ENCODE assay signal across 17 mouse cellular contexts in the genomic region with DNA sequence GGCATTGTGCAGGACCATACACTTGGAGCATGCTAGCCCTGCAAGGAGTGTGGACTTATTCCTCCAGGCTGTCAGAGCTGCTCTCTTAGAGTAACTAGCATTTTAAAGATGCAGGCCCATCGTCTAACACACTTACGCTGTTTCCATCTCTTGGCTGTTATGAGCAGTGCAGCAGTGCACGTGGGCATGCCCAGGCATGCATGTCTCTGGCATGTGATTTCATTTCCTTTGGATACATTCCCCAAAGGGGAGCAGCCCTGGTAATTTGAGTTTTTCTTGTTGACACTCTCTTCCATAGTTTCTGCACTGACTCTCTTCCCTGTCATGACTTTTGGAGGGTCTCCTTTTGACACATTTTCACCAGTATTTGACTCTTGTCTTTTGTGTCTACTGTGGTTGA. TPM values are rescaled to one million over a fixed set of nuclear protein-coding genes. Genes with fewer than 3 reads are reported as not detected.
DNase-seq lines count a peak whose midpoint lies in the region; ATAC-seq and TF ChIP-seq lines count a peak whose summit lies in the region.
"Had no signal": no experiment of that assay in that cellular context is flagged by ENCODE, and none has a peak within 500 bp of the region (broad histone marks: within the 10 kb centered on the region; RNA-seq: fewer than 3 reads in every experiment).

No protein-coding gene starts in this region.

- 85% methylated on average over 3 of the region's 3 CpGs for WGBS in forebrain, embryonic 13.5 days
- 90% methylated on average over 3 of the region's 3 CpGs for WGBS in forebrain, embryonic 12.5 days
- 38% methylated on average over 3 of the region's 3 CpGs for WGBS in lung, embryonic 16.5 days
- 62% methylated on average over 3 of the region's 3 CpGs for WGBS in embryonic facial prominence, embryonic 14.5 days
- WGBS in stomach, postnatal 0 days, result 57% methylated on average over 3 of the region's 3 CpGs

- ATAC-seq in forebrain, embryonic 13.5 days, result peak; percentile 31; the same call in 1 of the 2 replicates
- ATAC-seq in forebrain, embryonic 12.5 days (ENCODE audit: low FRiP score), result no peak
- no peak for ATAC-seq in lung, embryonic 16.5 days (ENCODE audit: low read depth)
- peak; percentile 56 for ATAC-seq in embryonic facial prominence, embryonic 14.5 days (ENCODE audit: low read depth)
- ATAC-seq in stomach, postnatal 0 days (ENCODE audit: low FRiP score, low TSS enrichment), result no peak
- ATAC-seq: intestine, postnatal 0 days had no signal

- peaks cover 17% of the 10 kb centered on the region for H3K4me1 ChIP-seq in forebrain, embryonic 13.5 days
- H3K4me1 ChIP-seq in forebrain, embryonic 12.5 days, result peaks cover 18% of the 10 kb centered on the region
- H3K4me1 ChIP-seq in lung, embryonic 16.5 days (replicated peaks; ENCODE audit: control insufficient read depth, insufficient read depth, low read length), result peaks cover 43% of the 10 kb centered on the region
- peaks cover 14% of the 10 kb centered on the region for H3K4me1 ChIP-seq in embryonic facial prominence, embryonic 14.5 days (ENCODE audit: control insufficient read depth, insufficient read depth, low read length)
- H3K4me1 ChIP-seq in stomach, postnatal 0 days (replicated peaks; ENCODE audit: control insufficient read depth, insufficient read depth), result peaks cover 5% of the 10 kb centered on the region; the same call in 1 of the 2 replicates
- H3K4me1 ChIP-seq: neural tube, embryonic 13.5 days had no signal

- no peak overlapping the region for H3K4me2 ChIP-seq in forebrain, embryonic 13.5 days
- H3K4me2 ChIP-seq in forebrain, embryonic 12.5 days, result no peak overlapping the region
- H3K4me2 ChIP-seq in lung, embryonic 16.5 days (ENCODE audit: low read depth, low read length), result no peak overlapping the region
- H3K4me2 ChIP-seq in embryonic facial prominence, embryonic 14.5 days (ENCODE audit: low read depth, low read length), result no peak overlapping the region
- H3K4me2 ChIP-seq in stomach, postnatal 0 days (replicated peaks; ENCODE audit: low read depth), result no peak overlapping the region
- H3K4me2 ChIP-seq: embryonic facial prominence, embryonic 15.5 days; neural tube, embryonic 13.5 days had no signal

- H3K36me3 ChIP-seq in forebrain, embryonic 13.5 days (ENCODE audit: poor library complexity, severe bottlenecking), result no peaks in the 10 kb centered on the region
- H3K36me3 ChIP-seq in forebrain, embryonic 12.5 days (replicated peaks), result no peaks in the 10 kb centered on the region
- no peaks in the 10 kb centered on the region for H3K36me3 ChIP-seq in lung, embryonic 16.5 days (ENCODE audit: control insufficient read depth, insufficient read depth, low read length)
- H3K36me3 ChIP-seq in embryonic facial prominence, embryonic 14.5 days (ENCODE audit: control insufficient read depth, insufficient read depth, low read length), result no peaks in the 10 kb centered on the region
- H3K36me3 ChIP-seq in stomach, postnatal 0 days (ENCODE audit: control insufficient read depth, insufficient read depth, low read length), result no peaks in the 10 kb centered on the region
- H3K36me3 ChIP-seq: embryonic facial prominence, embryonic 15.5 days; heart, embryonic 10.5 days; neural tube, embryonic 13.5 days had no signal

- TF ChIP-seq CTCF in stomach, postnatal 0 days (IDR thresholded peaks at IDR 0.05; ENCODE audit: low read depth), result peak; percentile 18; the same call in 1 of the 2 replicates

- no peak overlapping the region for H3K9ac ChIP-seq in forebrain, embryonic 13.5 days
- no peak overlapping the region for H3K9ac ChIP-seq in forebrain, embryonic 12.5 days
- H3K9ac ChIP-seq in lung, embryonic 16.5 days (ENCODE audit: low read length), result no peak overlapping the region
- H3K9ac ChIP-seq in embryonic facial prominence, embryonic 14.5 days (ENCODE audit: low read depth, low read length), result no peak overlapping the region
- H3K9ac ChIP-seq in stomach, postnatal 0 days (ENCODE audit: low read length), result no peak overlapping the region
- H3K9ac ChIP-seq: embryonic facial prominence, embryonic 15.5 days; neural tube, embryonic 13.5 days had no signal

- no peak overlapping the region for H3K27ac ChIP-seq in forebrain, embryonic 13.5 days
- no peak overlapping the region for H3K27ac ChIP-seq in forebrain, embryonic 12.5 days
- peak overlapping the region; percentile 24; the same call in 1 of the 2 replicates for H3K27ac ChIP-seq in lung, embryonic 16.5 days (ENCODE audit: low read length)
- no peak overlapping the region for H3K27ac ChIP-seq in embryonic facial prominence, embryonic 14.5 days (replicated peaks; ENCODE audit: low read depth, low read length)
- H3K27ac ChIP-seq in stomach, postnatal 0 days (replicated peaks), result no peak overlapping the region
- H3K27ac ChIP-seq: embryonic facial prominence, embryonic 15.5 days; heart, embryonic 10.5 days; neural tube, embryonic 13.5 days had no signal

- DNase-seq in lung, postnatal 25 days (ENCODE audit: low spot score), result no peak
- DNase-seq in embryonic facial prominence, embryonic 14.5 days (ENCODE audit: low spot score), result peak; percentile 84
- no peak for DNase-seq in stomach, postnatal 0 days (ENCODE audit: low spot score)
- DNase-seq in cerebellum, postnatal 14 days, result no peak
- no peak for DNase-seq in liver
- DNase-seq: B cell, adult 2 months; cerebellum, adult 8-10 months; lung, postnatal 14 days; retina, postnatal 1 day; spleen, adult 18-20 months had no signal

- no peaks in the 10 kb centered on the region for H3K9me3 ChIP-seq in forebrain, embryonic 13.5 days (replicated peaks)
- H3K9me3 ChIP-seq in forebrain, embryonic 12.5 days, result no peaks in the 10 kb centered on the region
- H3K9me3 ChIP-seq in lung, embryonic 16.5 days (ENCODE audit: control insufficient read depth, low read length), result no peaks in the 10 kb centered on the region
- H3K9me3 ChIP-seq in embryonic facial prominence, embryonic 14.5 days (ENCODE audit: control insufficient read depth, low read length), result no peaks in the 10 kb centered on the region
- H3K9me3 ChIP-seq in stomach, postnatal 0 days (ENCODE audit: control insufficient read depth, low read length), result no peaks in the 10 kb centered on the region
- H3K9me3 ChIP-seq: embryonic facial prominence, embryonic 15.5 days; heart, embryonic 10.5 days; neural tube, embryonic 13.5 days had no signal

- TF ChIP-seq EP300 in stomach, postnatal 0 days (optimal IDR thresholded peaks at IDR 0.05), result no peak

- no peak overlapping the region for H3K4me3 ChIP-seq in forebrain, embryonic 13.5 days
- no peak overlapping the region for H3K4me3 ChIP-seq in forebrain, embryonic 12.5 days (replicated peaks)
- no peak overlapping the region for H3K4me3 ChIP-seq in lung, embryonic 16.5 days (ENCODE audit: low read length)
- H3K4me3 ChIP-seq in embryonic facial prominence, embryonic 14.5 days (ENCODE audit: low read depth, low read length), result no peak overlapping the region
- H3K4me3 ChIP-seq in stomach, postnatal 0 days (ENCODE audit: low read depth, low read length), result no peak overlapping the region
- H3K4me3 ChIP-seq: embryonic facial prominence, embryonic 15.5 days; heart, embryonic 10.5 days; neural tube, embryonic 13.5 days had no signal

- H3K27me3 ChIP-seq in forebrain, embryonic 13.5 days, result no peaks in the 10 kb centered on the region
- H3K27me3 ChIP-seq in forebrain, embryonic 12.5 days, result no peaks in the 10 kb centered on the region
- no peaks in the 10 kb centered on the region for H3K27me3 ChIP-seq in lung, embryonic 16.5 days (ENCODE audit: control insufficient read depth, insufficient read depth, low read depth, low read length)
- H3K27me3 ChIP-seq in embryonic facial prominence, embryonic 14.5 days (replicated peaks; ENCODE audit: control insufficient read depth, insufficient read depth, low read length), result no peaks in the 10 kb centered on the region
- no peaks in the 10 kb centered on the region for H3K27me3 ChIP-seq in stomach, postnatal 0 days (ENCODE audit: control insufficient read depth, insufficient read depth, low read length)
- H3K27me3 ChIP-seq: embryonic facial prominence, embryonic 15.5 days; neural tube, embryonic 13.5 days had no signal

RNA-seq across cellular contexts. Expression of a gene that starts 20.8 kb away (rescaled TPM):
- 12.7 and 16.9 TPM in 2 replicates for polyA plus RNA-seq in forebrain, embryonic 13.5 days (2015; fragmentation: Nextera tagmentation; extraction: Ambion mirVana)
- polyA plus RNA-seq in forebrain, embryonic 12.5 days (2016; fragmentation: Nextera tagmentation; extraction: Ambion mirVana), result 9.9 and 11.3 TPM in 2 replicates
- polyA plus RNA-seq in lung, embryonic 16.5 days (2015; fragmentation: Nextera tagmentation; extraction: Ambion mirVana), result 39.5 and 46.2 TPM in 2 replicates
- 16.8 and 18.7 TPM in 2 replicates for polyA plus RNA-seq in embryonic facial prominence, embryonic 14.5 days (2014; fragmentation: Nextera tagmentation; extraction: Ambion mirVana)
- 114 and 117 TPM in 2 replicates for polyA plus RNA-seq in stomach, postnatal 0 days (2015; fragmentation: Nextera tagmentation; extraction: Ambion mirVana)

Comparison
In these comparisons a context has a peak if more than half of its experiments do, and no peak if none do; other contexts are left out.
1. ATAC-seq: peak in forebrain, embryonic 13.5 days (single experiment) and embryonic facial prominence, embryonic 14.5 days (single experiment); none in forebrain, embryonic 12.5 days (single experiment), lung, embryonic 16.5 days (single experiment) and stomach, postnatal 0 days (single experiment).